Mouse (Mus musculus): Measurements from ENCODE around the gene Podxl. TPM values are rescaled to one million over a fixed set of nuclear protein-coding genes. Genes with fewer than 3 reads are reported as not detected.
A peak's percentile ranks its signal among the peaks of the same experiment; 100 is the strongest.

Podxl gene
- total RNA-seq, 1 experiment from 2014 or later: 49.6 TPM

- DNase-seq: no peak
Measured at GRCm38 (mm10) chr6:31524121-31524520, 39.7 kb downstream of the Podxl start.

DNA sequence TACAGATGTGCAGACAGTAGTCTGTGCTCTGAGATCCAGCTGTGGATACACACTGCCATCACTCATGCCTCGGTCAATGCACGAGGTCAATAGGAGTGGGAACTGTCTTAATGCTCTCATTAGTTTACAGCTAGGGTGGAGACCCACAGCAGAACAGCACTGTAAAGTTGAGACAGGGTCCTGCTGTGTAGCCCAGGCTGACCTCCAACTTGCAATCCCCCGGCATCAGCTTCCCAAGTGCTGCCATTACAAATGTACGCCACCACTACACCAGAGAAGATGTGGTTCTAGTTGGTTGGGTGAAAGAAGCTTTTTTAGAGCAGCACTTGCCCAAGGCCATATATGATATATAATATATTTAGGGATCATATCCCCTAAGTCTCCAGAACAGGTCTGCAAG is 40.1 kb downstream of the Podxl start:
- DNase-seq: no peak

- DNase-seq: no peak
Measured at GRCm38 (mm10) chr6:31523039-31523438, 40.7 kb downstream of the Podxl start.

GRCm38 (mm10) chr6:31522478-31522877 is 41.3 kb downstream of the Podxl start:
- no peak for DNase-seq

GRCm38 (mm10) chr6:31521491-31522355 is 42.1 kb downstream of the Podxl start:
- DNase-seq: no peak

DNA sequence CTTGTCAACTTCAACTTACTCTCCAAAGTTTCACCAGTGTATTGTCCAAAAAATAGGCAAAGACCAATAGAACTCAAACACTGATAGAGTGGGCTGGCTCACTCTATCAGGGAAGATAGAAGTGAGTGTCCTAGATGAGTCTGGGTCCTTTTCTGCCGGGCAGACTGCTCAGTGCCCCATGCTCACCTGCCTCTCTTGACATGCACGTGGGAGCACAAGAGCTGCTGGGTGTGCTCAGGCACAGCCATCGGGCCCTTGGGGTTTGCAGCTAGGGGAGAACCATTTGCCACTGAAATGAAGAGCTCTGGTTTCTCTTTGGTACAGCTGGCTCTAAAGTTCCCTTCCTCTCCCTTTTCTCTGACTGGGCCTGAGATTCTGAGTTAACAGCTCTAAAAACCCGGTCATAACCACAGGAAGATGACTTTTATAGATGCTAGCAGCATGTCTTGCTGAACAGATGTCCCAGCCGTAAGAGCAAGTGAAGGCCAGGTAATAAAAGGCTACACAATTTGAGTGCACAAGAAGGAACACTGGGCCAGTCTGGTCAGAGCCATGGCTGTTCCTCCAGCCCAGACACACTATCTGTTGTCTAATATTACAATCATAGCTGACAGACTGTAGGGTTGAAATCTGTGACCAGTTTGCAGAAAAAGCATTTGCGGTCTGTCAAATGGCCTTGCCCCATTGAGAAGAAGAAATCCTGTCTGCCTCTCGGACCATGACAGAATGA is 43.1 kb downstream of the Podxl start:
- DNase-seq: no peak

DNA sequence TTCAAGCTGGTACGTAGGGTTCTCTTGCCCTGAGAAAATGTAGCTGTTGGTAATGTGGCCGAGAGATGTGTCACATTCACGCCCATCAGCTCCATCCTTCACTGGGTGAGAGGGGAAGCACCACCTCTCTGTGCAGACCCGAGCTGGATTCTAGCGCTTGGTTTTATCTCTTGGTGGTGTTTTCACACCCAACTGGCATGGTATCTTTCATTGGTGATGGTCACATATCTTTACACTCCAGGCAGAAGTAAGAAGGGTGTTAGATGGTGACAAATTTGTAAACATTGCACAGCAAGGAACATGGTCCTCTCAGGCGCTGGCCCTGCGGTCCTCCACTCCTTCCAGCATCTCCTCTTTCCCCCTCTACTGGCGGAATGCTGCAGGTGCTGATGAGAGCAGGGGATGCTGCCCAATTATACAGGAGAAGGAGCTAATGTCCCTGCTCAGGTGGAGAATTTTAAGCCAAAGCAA is 44.7 kb downstream of the Podxl start:
- DNase-seq: peak; percentile 43

DNA sequence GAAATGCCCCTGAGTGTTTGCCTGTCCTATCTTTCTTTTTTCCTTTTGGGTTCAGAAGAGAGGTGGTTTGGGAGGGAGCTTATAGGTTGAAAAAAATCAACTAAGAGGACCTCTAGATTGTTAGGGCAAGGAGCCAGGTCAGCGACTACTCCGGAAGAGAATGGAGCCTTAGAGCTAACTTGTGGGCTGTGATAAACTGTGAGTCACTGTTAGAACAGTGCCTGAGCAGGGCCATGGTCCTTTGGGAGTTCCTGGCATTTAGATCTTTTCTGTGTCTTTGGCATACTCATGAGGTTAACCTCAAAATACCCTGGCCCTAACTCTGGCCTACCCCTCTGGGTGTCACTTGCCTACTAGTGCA is 45.5 kb downstream of the Podxl start:
- DNase-seq: peak; percentile 70

DNA sequence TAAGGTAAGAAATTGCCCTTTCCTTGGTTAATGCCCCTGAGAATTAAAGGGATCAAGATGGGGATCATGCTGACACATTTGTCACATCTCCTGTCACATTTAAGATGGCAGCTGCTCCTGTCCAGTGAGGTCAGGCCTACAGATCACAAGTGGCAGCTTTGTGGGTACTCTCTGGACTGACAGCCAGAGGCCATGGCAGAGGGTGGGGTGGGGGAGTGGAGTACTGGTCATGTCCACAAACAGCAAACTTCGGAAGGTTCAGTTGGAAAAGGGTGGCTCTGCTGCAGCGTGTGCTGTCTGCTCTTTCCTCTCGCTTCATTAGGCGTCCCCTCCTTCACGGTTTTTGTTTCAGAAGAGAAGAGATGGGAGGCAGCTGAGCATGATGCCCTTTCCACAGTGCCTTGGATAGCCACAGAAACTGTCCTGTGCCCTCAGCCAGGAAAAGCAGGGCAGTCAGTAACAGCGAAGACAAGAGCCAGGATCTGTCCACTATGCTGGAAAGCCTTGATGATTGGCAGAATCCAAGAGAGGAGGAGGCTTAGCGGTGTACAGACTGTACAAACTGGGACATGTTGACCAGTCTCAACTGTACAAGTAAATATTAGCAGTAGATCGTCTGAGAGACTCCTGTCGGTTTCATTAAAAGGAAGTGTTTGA is 46.0 kb downstream of the Podxl start:
- peak; percentile 32 for DNase-seq

GRCm38 (mm10) chr6:31513726-31514125 is 50.1 kb downstream of the Podxl start:
- DNase-seq: peak; percentile 40

- DNase-seq: no peak
Measured at GRCm38 (mm10) chr6:31502614-31503013, 61.2 kb downstream of the Podxl start.

GRCm38 (mm10) chr6:31500691-31501090 is 63.1 kb downstream of the Podxl start:
- DNase-seq: no peak

DNA sequence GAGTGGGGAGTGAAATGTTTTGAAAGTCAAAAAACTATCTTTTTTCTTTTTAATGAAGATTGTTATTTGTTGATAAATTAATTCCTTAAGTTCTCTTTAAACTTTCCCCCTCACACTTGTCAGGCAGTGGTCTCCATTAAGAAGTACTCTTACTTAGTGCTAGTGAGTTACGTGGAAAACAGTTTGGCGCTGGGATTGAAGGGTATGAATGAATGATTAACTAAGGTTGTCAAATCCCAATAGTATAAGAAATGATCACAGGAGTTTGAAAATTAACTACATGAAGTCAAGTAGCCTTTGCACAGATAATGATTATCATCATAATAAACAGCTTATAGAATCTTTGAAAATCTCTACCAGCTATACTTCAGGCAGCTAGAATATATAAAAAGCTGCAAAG is 63.5 kb downstream of the Podxl start:
- DNase-seq: no peak

GRCm38 (mm10) chr6:31499836-31500235 is 63.9 kb downstream of the Podxl start:
- DNase-seq: no peak

DNA sequence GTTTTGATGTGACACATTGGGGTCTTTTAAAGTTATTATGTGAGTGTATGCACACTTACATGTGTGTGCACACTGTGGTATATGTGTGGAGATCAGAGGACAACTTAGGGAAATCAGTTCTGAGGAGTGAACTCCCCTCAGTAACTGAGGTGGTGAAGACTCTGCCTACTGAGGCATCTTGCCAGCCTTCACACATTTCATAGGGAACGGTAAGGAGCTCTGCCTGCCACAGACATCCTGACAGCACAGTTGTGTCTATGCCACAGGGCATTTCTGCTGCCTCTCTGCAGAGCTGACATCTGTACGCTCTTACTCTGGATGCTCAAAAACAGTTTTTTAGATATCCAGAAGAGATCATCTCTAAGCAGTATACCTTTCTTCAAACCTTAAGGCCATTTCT is 67.6 kb downstream of the Podxl start:
- DNase-seq: no peak

- no peak for DNase-seq
Measured at GRCm38 (mm10) chr6:31495122-31495731, 68.6 kb downstream of the Podxl start.

- DNase-seq: no peak
Measured at GRCm38 (mm10) chr6:31489950-31490349, 73.8 kb downstream of the Podxl start.

DNA sequence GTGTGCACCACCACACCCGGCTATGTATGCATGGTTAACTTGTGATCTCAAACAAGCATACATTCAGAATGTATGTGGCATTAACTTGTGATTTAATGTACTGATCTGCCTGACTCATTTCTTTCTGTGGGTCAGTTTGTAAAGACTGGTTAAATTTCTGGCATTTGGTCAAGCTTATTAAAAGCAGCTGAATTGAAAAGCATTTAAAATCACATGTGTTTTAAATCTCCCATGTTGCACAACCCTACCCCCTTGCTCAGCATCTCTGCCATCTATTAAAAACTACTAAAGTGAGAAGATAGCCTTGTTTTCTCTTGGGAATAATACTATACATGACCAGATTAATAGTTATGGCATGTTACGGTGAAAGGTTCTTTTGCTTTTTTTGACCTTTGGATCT is 77.2 kb downstream of the Podxl start:
- DNase-seq: no peak

- peak; percentile 42 for DNase-seq
Measured at GRCm38 (mm10) chr6:31480008-31480407, 83.8 kb downstream of the Podxl start.

DNA sequence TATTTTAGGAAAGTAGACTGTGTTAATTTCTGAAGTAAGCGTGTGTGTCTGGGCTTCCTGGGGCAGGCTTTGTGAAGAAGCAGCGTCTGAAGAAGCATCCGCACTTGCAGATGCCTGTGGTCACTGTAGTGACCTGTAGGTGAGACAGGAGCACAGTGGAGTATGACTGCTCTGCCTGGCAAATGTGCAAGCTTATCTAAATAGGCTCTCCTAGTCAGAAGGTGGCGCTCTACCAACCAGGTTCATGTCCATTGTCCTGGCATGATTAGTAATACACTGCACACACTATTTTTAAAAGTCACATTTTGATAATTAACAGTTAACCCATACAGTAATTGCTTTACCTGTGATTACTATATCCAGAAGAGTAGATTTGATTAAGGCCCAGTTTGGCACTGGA is 85.6 kb downstream of the Podxl start:
- DNase-seq: peak; percentile 29
